Mouse (Mus musculus): ENCODE measurements at regions not wholly inside any gene's neighbourhood (a gene's known extent, or its start where the extent isn't known, plus 50 kb on each side); places are given as distances from the start of the nearest gene placed in this dataset.

DNA sequence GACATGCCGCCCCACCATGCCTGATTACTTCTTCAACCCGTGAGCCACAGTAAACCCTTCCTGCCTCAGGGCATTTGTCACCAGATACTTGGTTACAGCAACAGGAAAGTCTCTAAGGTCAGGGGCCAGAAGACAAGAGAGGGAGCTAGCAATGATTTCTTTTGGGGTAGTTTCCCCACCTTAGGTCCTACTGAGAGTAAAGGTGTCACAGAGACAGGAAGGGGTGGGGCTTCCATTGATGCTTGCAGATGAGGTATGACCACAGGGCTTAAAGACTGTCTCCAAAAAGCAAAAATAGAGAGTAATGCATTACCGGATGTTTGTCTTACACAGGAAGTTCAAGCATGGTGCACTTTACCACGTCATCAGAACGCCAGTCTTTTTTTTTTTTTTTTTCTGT is 98.8 kb upstream of the Irs2 start:
- TF ChIP-seq CTCF (IDR thresholded peaks at IDR 0.05; ENCODE audit: borderline replicate concordance, control insufficient read depth, extremely low read depth, insufficient read depth, low read length, poor library complexity) (no peak), POLR2A (IDR thresholded peaks at IDR 0.05; ENCODE audit: control insufficient read depth, extremely low read depth, insufficient read depth, low read length, poor library complexity) (no peak)
